Mouse (Mus musculus) MEL (cell line): ENCODE measurements at regions not wholly inside any gene's neighbourhood (a gene's known extent, or its start where the extent isn't known, plus 50 kb on each side); places are given as distances from the start of the nearest gene placed in this dataset.

Experiments
- DNase-seq: peaks from one replicate; pipeline ENCODE4 v3.0.0; 2011; ENCODE audit warnings: low read depth, low spot score
- H3K27ac ChIP-seq: 2 replicates; pipeline ENCODE4 v1.5.1; 2012; ENCODE audit warnings: low read depth, mild to moderate bottlenecking, control low read depth, low read length, moderate library complexity; ENCODE audit not compliant: control insufficient read depth
- H3K27me3 ChIP-seq, 2 experiments: fragments of 150-350 bp in 1 of 2; sonication (generic) in 1 of 2; 2 replicates each; pipeline ENCODE4 v1.6.1; 2012; ENCODE audit warnings: low read length in 2 of 2, mild to moderate bottlenecking in 2 of 2, improper control_type of control experiment in 1 of 2, moderate library complexity in 1 of 2; ENCODE audit not compliant: insufficient read depth in 2 of 2, control insufficient read depth in 1 of 2
- H3K36me3 ChIP-seq, 2 experiments: 2 replicates each; pipeline ENCODE4 v1.6.1; 2012 to 2014; ENCODE audit warnings: low read length in 2 of 2, improper control_type of control experiment in 1 of 2, inconsistent platforms in 1 of 2, mild to moderate bottlenecking in 1 of 2; ENCODE audit not compliant: insufficient read depth in 2 of 2, control insufficient read depth in 1 of 2
- H3K4me1 ChIP-seq, 2 experiments: fragments of 150-350 bp in 1 of 2; sonication (generic) in 1 of 2; 2 replicates each; pipeline ENCODE4 v1.6.1; 2012; ENCODE audit warnings: low read length in 2 of 2, improper control_type of control experiment in 1 of 2, mild to moderate bottlenecking in 1 of 2; ENCODE audit not compliant: insufficient read depth in 2 of 2, control insufficient read depth in 1 of 2
- H3K4me3 ChIP-seq, 2 experiments: fragments of 150-350 bp in 1 of 2; sonication (generic) in 1 of 2; 2 replicates each; pipeline ENCODE4 v1.5.1; 2012; ENCODE audit warnings: low read depth in 2 of 2, low read length in 2 of 2, mild to moderate bottlenecking in 2 of 2, moderate library complexity in 2 of 2, control low read depth in 1 of 2, improper control_type of control experiment in 1 of 2; ENCODE audit not compliant: control insufficient read depth in 1 of 2, insufficient read depth in 1 of 2
- H3K79me2 ChIP-seq: 2 replicates; pipeline ENCODE4 v1.6.1; 2012; ENCODE audit warnings: mild to moderate bottlenecking, low read length, moderate library complexity; ENCODE audit not compliant: control insufficient read depth, poor library complexity, insufficient read depth
- H3K9ac ChIP-seq: 2 replicates; pipeline ENCODE4 v1.6.1; 2012; ENCODE audit warnings: low read depth, mild to moderate bottlenecking, control low read depth, low read length, moderate library complexity; ENCODE audit not compliant: control insufficient read depth, poor library complexity, severe bottlenecking
- H3K9me3 ChIP-seq: fragments of 150-350 bp; sonication (generic); replicated peaks from 2 replicates; pipeline ENCODE4 v1.6.1; 2012; ENCODE audit warnings: mild to moderate bottlenecking, low read length, improper control_type of control experiment, moderate library complexity; ENCODE audit not compliant: insufficient read depth
- BHLHE40 ChIP-seq: IDR thresholded peaks from 2 replicates; pipeline ENCODE4 v1.6.1; 2012; ENCODE audit warnings: low read depth, mild to moderate bottlenecking, inconsistent platforms, low read length, improper control_type of control experiment, borderline replicate concordance
- CHD1 ChIP-seq: IDR thresholded peaks from 2 replicates; pipeline ENCODE4 v1.6.1; 2012; ENCODE audit warnings: low read depth, mild to moderate bottlenecking, inconsistent platforms, low read length, improper control_type of control experiment
- CHD2 ChIP-seq: IDR thresholded peaks from 2 replicates; pipeline ENCODE4 v1.6.1; 2011; ENCODE audit warnings: low read length, improper control_type of control experiment
- CTCF ChIP-seq, 3 experiments: IDR thresholded peaks in 2 of 3; conservative IDR thresholded peaks in 1 of 3; 2 replicates each; pipeline ENCODE4 v1.5.1; 2011 to 2012; ENCODE audit warnings: low read length in 3 of 3, low read depth in 2 of 3, mild to moderate bottlenecking in 2 of 3, improper control_type of control experiment in 1 of 3, inconsistent platforms in 1 of 3, mixed read lengths in 1 of 3, moderate library complexity in 1 of 3; ENCODE audit not compliant: control insufficient read depth in 1 of 3, insufficient read depth in 1 of 3, poor library complexity in 1 of 3, severe bottlenecking in 1 of 3
- ELF1 ChIP-seq: IDR thresholded peaks from 2 replicates; pipeline ENCODE4 v1.6.1; 2014; ENCODE audit warnings: low read depth, mild to moderate bottlenecking, inconsistent platforms, low read length, improper control_type of control experiment, moderate library complexity
- GABPA ChIP-seq: IDR thresholded peaks from 2 replicates; pipeline ENCODE4 v1.6.1; 2012; ENCODE audit warnings: low read depth, mild to moderate bottlenecking, inconsistent platforms, low read length, improper control_type of control experiment, moderate library complexity
- GATA1 ChIP-seq: IDR thresholded peaks from 2 replicates; pipeline ENCODE4 v1.6.1; 2011; ENCODE audit warnings: low read depth, low read length, improper control_type of control experiment
- JUND ChIP-seq: IDR thresholded peaks from 2 replicates; pipeline ENCODE4 v1.6.1; 2011; ENCODE audit warnings: low read depth, mild to moderate bottlenecking, improper control_type of control experiment, low read length
- KAT2A ChIP-seq: conservative IDR thresholded peaks from 2 replicates; pipeline ENCODE4 v1.6.1; 2012; ENCODE audit warnings: low read depth, low read length, improper control_type of control experiment, inconsistent platforms
- MAFK ChIP-seq: IDR thresholded peaks from 2 replicates; pipeline ENCODE4 v1.6.1; 2011; ENCODE audit warnings: low read depth, mild to moderate bottlenecking, low read length, improper control_type of control experiment, borderline replicate concordance
- MAX ChIP-seq: IDR thresholded peaks from 2 replicates; pipeline ENCODE4 v1.6.1; 2011; ENCODE audit warnings: low read length, improper control_type of control experiment
- MAZ ChIP-seq: IDR thresholded peaks from 2 replicates; pipeline ENCODE4 v1.6.1; 2012; ENCODE audit warnings: low read depth, mild to moderate bottlenecking, inconsistent platforms, low read length, improper control_type of control experiment
- MEF2A ChIP-seq: IDR thresholded peaks from 2 replicates; pipeline ENCODE4 v1.6.1; 2014; ENCODE audit warnings: low read depth, mild to moderate bottlenecking, inconsistent platforms, low read length, improper control_type of control experiment; ENCODE audit not compliant: poor library complexity, insufficient replicate concordance, severe bottlenecking; ENCODE audit errors: extremely low read depth
- MXI1 ChIP-seq: IDR thresholded peaks from 2 replicates; pipeline ENCODE4 v1.6.1; 2011; ENCODE audit warnings: mild to moderate bottlenecking, low read depth, low read length, improper control_type of control experiment
- NRF1 ChIP-seq: IDR thresholded peaks from 2 replicates; pipeline ENCODE4 v1.6.1; 2014; ENCODE audit warnings: low read depth, mild to moderate bottlenecking, inconsistent platforms, low read length, improper control_type of control experiment, moderate library complexity; ENCODE audit not compliant: poor library complexity, insufficient read depth, severe bottlenecking
- POLR2A ChIP-seq, 2 experiments: IDR thresholded peaks; 2 replicates each; pipeline ENCODE4 v1.6.1; 2011 to 2012; ENCODE audit warnings: low read length in 2 of 2, mild to moderate bottlenecking in 2 of 2, control low read depth in 1 of 2, improper control_type of control experiment in 1 of 2, low read depth in 1 of 2, moderate library complexity in 1 of 2; ENCODE audit not compliant: control insufficient read depth in 1 of 2, insufficient read depth in 1 of 2, poor library complexity in 1 of 2
- RCOR1 ChIP-seq: IDR thresholded peaks from 2 replicates; pipeline ENCODE4 v1.6.1; 2012; ENCODE audit warnings: low read depth, mild to moderate bottlenecking, inconsistent platforms, low read length, improper control_type of control experiment
- TAL1 ChIP-seq: IDR thresholded peaks from 2 replicates; pipeline ENCODE4 v1.6.1; 2012; ENCODE audit warnings: mild to moderate bottlenecking, inconsistent platforms, low read length, moderate library complexity, mixed read lengths
- TBP ChIP-seq: IDR thresholded peaks from 2 replicates; pipeline ENCODE4 v1.8.0; 2011; ENCODE audit warnings: low read depth, low read length, improper control_type of control experiment
- TCF12 ChIP-seq: IDR thresholded peaks from 2 replicates; pipeline ENCODE4 v1.6.1; 2014; ENCODE audit warnings: low read depth, mild to moderate bottlenecking, inconsistent platforms, low read length, improper control_type of control experiment, moderate library complexity
- UBTF ChIP-seq: IDR thresholded peaks from 2 replicates; pipeline ENCODE4 v1.6.1; 2012; ENCODE audit warnings: low read depth, mild to moderate bottlenecking, inconsistent platforms, low read length, improper control_type of control experiment, moderate library complexity, borderline replicate concordance; ENCODE audit not compliant: insufficient read depth
- ZMIZ1 ChIP-seq: IDR thresholded peaks from 2 replicates; pipeline ENCODE4 v1.6.1; 2012; ENCODE audit warnings: low read depth, mild to moderate bottlenecking, inconsistent platforms, low read length, improper control_type of control experiment, moderate library complexity

- Histone ChIP-seq H3K4me1 (no peaks in the 10 kb centered on the region), H3K9me3 (no peaks in the 10 kb centered on the region), H3K36me3 (no peaks in the 10 kb centered on the region), H3K27ac (no peak overlapping the region), H3K27me3 (peaks cover 0 to 4% of the 10 kb centered on the region in 2 experiments; a peak in 2 of 4 replicates), H3K4me3 (no peak overlapping the region), H3K9ac (no peak overlapping the region), H3K79me2 (no peaks in the 10 kb centered on the region)
- TF ChIP-seq NRF1 (no peak), UBTF (no peak), RCOR1 (no peak), CHD2 (no peak), KAT2A (no peak), MXI1 (no peak), ELF1 (no peak), GABPA (no peak), JUND (no peak), TCF12 (no peak), MEF2A (no peak), MAFK (no peak), BHLHE40 (no peak), MAX (no peak), ZMIZ1 (no peak), POLR2A (IDR thresholded peaks at IDR 0.05; ENCODE audit: control insufficient read depth in 1 of 2, insufficient read depth in 1 of 2, low read depth in 1 of 2, low read length in 2 of 2, poor library complexity in 1 of 2) (no peak), CHD1 (no peak), CTCF (IDR thresholded peaks at IDR 0.05 in 2 of 3, conservative IDR thresholded peaks at IDR 0.05 in 1 of 3; ENCODE audit: control insufficient read depth in 1 of 3, insufficient read depth in 1 of 3, low read depth in 2 of 3, low read length in 3 of 3, poor library complexity in 1 of 3, severe bottlenecking in 1 of 3) (no peak), TAL1 (no peak), MAZ (no peak)
- no peak for DNase-seq
Measured at GRCm38 (mm10) chr11:18493981-18494380, 524.8 kb downstream of the Meis1 start.

DNA sequence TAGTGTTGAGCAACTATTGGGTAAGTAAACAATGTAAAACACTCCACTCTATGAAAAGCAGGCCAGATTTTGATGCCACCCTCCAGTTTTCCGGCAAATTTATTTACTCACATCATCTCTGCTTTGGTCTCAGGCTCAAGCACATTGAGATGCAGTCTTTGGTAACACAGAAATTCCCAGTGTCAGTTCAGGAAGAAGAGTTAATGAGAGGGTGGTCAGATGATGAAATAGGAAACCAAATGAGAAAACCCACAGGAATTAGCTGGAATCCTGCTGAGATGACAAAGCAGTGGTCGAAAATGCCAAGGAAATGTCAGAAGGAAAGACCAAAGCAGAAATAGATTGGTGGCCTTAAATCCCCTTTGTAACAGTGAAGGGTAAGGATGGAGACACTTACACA lies 525.7 kb downstream of the Meis1 start:
- H3K4me3 ChIP-seq: no peak overlapping the region
- H3K9me3 ChIP-seq: no peaks in the 10 kb centered on the region
- H3K79me2 ChIP-seq: no peaks in the 10 kb centered on the region
- H3K9ac ChIP-seq: no peak overlapping the region
- H3K36me3 ChIP-seq: no peaks in the 10 kb centered on the region
- H3K27ac ChIP-seq: no peak overlapping the region
- no peak for DNase-seq
- peaks cover 0 to 4% of the 10 kb centered on the region in 2 experiments; a peak in 2 of 4 replicates for H3K27me3 ChIP-seq
- no peaks in the 10 kb centered on the region for H3K4me1 ChIP-seq
- TF ChIP-seq TCF12 (no peak), MXI1 (no peak), TAL1 (no peak), TBP (no peak), ZMIZ1 (no peak), GATA1 (no peak)
